Mouse (Mus musculus) stomach, embryonic 14.5 days (tissue): ENCODE measurements at regions not wholly inside any gene's neighbourhood (a gene's known extent, or its start where the extent isn't known, plus 50 kb on each side); places are given as distances from the start of the nearest gene placed in this dataset.
A peak's percentile ranks its signal among the peaks of the same experiment; 100 is the strongest.

Experiments used
- ATAC-seq: fragments of 200-750 bp; cut with Nextera tagmentation; 2 replicates; pipeline ENCODE4 v1.8.0; 2017; ENCODE audit warnings: low read depth, moderate TSS enrichment; ENCODE audit not compliant: insufficient number of reproducible peaks, insufficient read depth, low FRiP score
- H3K27ac ChIP-seq: fragments of 300-500 bp; sonication (generic); 2 replicates; pipeline ENCODE4 v1.5.1; 2014; ENCODE audit warnings: mild to moderate bottlenecking, low read length, moderate library complexity, mixed read lengths
- H3K27me3 ChIP-seq: fragments of 300-500 bp; sonication (generic); 2 replicates; pipeline ENCODE4 v1.6.1; 2014; ENCODE audit warnings: low read length, control low read depth, mixed read lengths; ENCODE audit not compliant: control insufficient read depth, insufficient read depth
- H3K36me3 ChIP-seq: fragments of 300-500 bp; sonication (generic); 2 replicates; pipeline ENCODE4 v1.6.1; 2014; ENCODE audit warnings: mild to moderate bottlenecking, control low read depth, low read length, moderate library complexity, mixed read lengths; ENCODE audit not compliant: control insufficient read depth, insufficient read depth
- H3K4me1 ChIP-seq: fragments of 300-500 bp; sonication (generic); 2 replicates; pipeline ENCODE4 v1.6.1; 2014; ENCODE audit warnings: low read length, control low read depth, mixed read lengths; ENCODE audit not compliant: control insufficient read depth, insufficient read depth
- H3K4me2 ChIP-seq: fragments of 300-500 bp; sonication (generic); replicated peaks from 2 replicates; pipeline ENCODE4 v1.6.1; 2014; ENCODE audit warnings: low read depth, low read length, control low read depth
- H3K4me3 ChIP-seq: fragments of 300-500 bp; sonication (generic); 2 replicates; pipeline ENCODE4 v1.5.1; 2014; ENCODE audit warnings: low read depth, low read length, control low read depth
- H3K9ac ChIP-seq: fragments of 300-500 bp; sonication (generic); replicated peaks from 2 replicates; pipeline ENCODE4 v1.6.1; 2014; ENCODE audit warnings: low read depth, mild to moderate bottlenecking, control low read depth, low read length, moderate library complexity, mixed read lengths
- H3K9me3 ChIP-seq: fragments of 300-500 bp; sonication (generic); 2 replicates; pipeline ENCODE4 v1.6.1; 2016; ENCODE audit warnings: low read depth, low read length, control low read depth; ENCODE audit not compliant: control insufficient read depth
- WGBS: fragments of 180-500 bp; shearing (Covaris S2); extraction: QIAGEN DNeasy Blood & Tissue Kit; methylation state at CpG from one replicate; pipeline ENCODE4 v1.1.7; 2014; 5-methylcytosine and 5-hydroxymethylcytosine counted together

GRCm38 (mm10) chr4:55293347-55294079 is 56.3 kb upstream of the Rad23b start:
- Histone ChIP-seq H3K36me3 (no peaks in the 10 kb centered on the region), H3K9ac (no peak overlapping the region), H3K4me1 (0 out of 2 replicates have a peak, but pooled peaks cover 3% of the 10 kb centered on the region), H3K4me3 (no peak overlapping the region), H3K9me3 (no peaks in the 10 kb centered on the region), H3K27me3 (no peaks in the 10 kb centered on the region), H3K4me2 (peak overlapping the region; percentile 57; the same call in 1 of the 2 replicates), H3K27ac (no peak overlapping the region)
- no peak for ATAC-seq
- WGBS: 19% methylated on average over 5 of the region's 5 CpGs

GRCm38 (mm10) chr4:55294255-55294687 is 55.6 kb upstream of the Rad23b start:
- Histone ChIP-seq H3K4me1 (0 out of 2 replicates have a peak, but pooled peaks cover 3% of the 10 kb centered on the region), H3K9me3 (no peaks in the 10 kb centered on the region), H3K4me3 (peak overlapping the region; percentile 33), H3K27me3 (no peaks in the 10 kb centered on the region), H3K36me3 (no peaks in the 10 kb centered on the region), H3K9ac (0 out of 2 replicates have a peak overlapping the region, but pooled peaks have one; percentile 7), H3K4me2 (peak overlapping the region; percentile 57), H3K27ac (no peak overlapping the region)
- WGBS: under 1% methylated on average over 14 of the region's 14 CpGs
- no peak for ATAC-seq

DNA sequence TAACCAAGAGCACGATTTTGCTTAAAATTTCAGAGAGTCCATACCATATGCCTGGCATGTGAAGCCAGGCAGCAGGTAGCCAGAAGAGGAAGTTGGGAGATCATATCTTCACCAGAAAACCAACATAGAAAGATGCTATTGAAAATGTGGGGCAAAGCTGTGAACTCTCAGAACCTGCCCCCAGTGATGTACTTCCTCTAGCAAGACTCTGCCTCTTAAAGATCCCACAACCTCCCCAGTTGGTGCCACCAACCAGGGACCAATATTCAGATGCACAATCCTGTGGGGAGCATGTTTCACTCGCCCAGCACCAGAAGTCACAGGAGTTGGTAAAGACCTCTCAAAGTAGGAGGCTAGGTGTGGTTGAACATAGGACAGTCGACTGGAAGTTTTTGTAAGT is 52.0 kb upstream of the Rad23b start:
- WGBS: 78% methylated on average over 3 of the region's 3 CpGs
- ATAC-seq: no peak
- no peaks in the 10 kb centered on the region for H3K36me3 ChIP-seq
- 0 out of 2 replicates have a peak, but pooled peaks cover 3% of the 10 kb centered on the region for H3K4me1 ChIP-seq
- H3K4me2 ChIP-seq: no peak overlapping the region
- no peaks in the 10 kb centered on the region for H3K9me3 ChIP-seq
- H3K4me3 ChIP-seq: no peak overlapping the region
- no peaks in the 10 kb centered on the region for H3K27me3 ChIP-seq
- no peak overlapping the region for H3K9ac ChIP-seq
- H3K27ac ChIP-seq: no peak overlapping the region
